Mouse (Mus musculus): Measurements from ENCODE around the gene Ccser2.

- TF ChIP-seq MYB (IDR thresholded peaks at IDR 0.05; ENCODE audit: low read depth, low read length) = no peak
- TF ChIP-seq POLR2A (IDR thresholded peaks at IDR 0.05; ENCODE audit: control insufficient read depth in 1 of 2, insufficient read depth in 1 of 2, low read depth in 1 of 2, low read length in 2 of 2, poor library complexity in 1 of 2) = no peak
- no peak for TF ChIP-seq CTCF (IDR thresholded peaks at IDR 0.05 in 2 of 3, conservative IDR thresholded peaks at IDR 0.05 in 1 of 3; ENCODE audit: control insufficient read depth in 1 of 3, insufficient read depth in 1 of 3, low read depth in 2 of 3, low read length in 3 of 3, poor library complexity in 1 of 3, severe bottlenecking in 1 of 3)
- TF ChIP-seq POLR2AphosphoS5 (IDR thresholded peaks at IDR 0.05; ENCODE audit: borderline replicate concordance, low read depth, low read length) = no peak
- TF ChIP-seq USF2 (IDR thresholded peaks at IDR 0.05; ENCODE audit: borderline replicate concordance in 1 of 2, insufficient read depth in 1 of 2, low read depth in 1 of 2, low read length in 2 of 2) = no peak
- no peak for TF ChIP-seq TBP (IDR thresholded peaks at IDR 0.05; ENCODE audit: low read depth, low read length)
- no peak for TF ChIP-seq GABPA (IDR thresholded peaks at IDR 0.05; ENCODE audit: low read depth, low read length)
- no peak for TF ChIP-seq SIN3A (IDR thresholded peaks at IDR 0.05; ENCODE audit: low read length)
- no peak for TF ChIP-seq EP300 (IDR thresholded peaks at IDR 0.05; ENCODE audit: low read depth in 1 of 2, low read length in 2 of 2)
- no peak for TF ChIP-seq JUND (IDR thresholded peaks at IDR 0.05; ENCODE audit: low read depth, low read length)
- TF ChIP-seq UBTF (IDR thresholded peaks at IDR 0.05; ENCODE audit: borderline replicate concordance, insufficient read depth, low read depth, low read length) = no peak
- no peak for TF ChIP-seq ZNF384 (IDR thresholded peaks at IDR 0.05; ENCODE audit: low read depth, low read length)
Measured at GRCm38 (mm10) chr14:36952687-36953426, 15.7 kb downstream of the Ccser2 start.
